Mouse (Mus musculus): Measurements from ENCODE around the gene Antxr1. TPM values are rescaled to one million over a fixed set of nuclear protein-coding genes. Genes with fewer than 3 reads are reported as not detected.

Gene Antxr1
- total RNA-seq (2021) = 10 to 100 TPM; 15.4 to 16.5 TPM
- long read RNA-seq, partial matches to known transcripts = 0 of 1 reads
- long read RNA-seq, other reads (novel, unspliced or antisense) = 1 of 1 reads

DNA sequence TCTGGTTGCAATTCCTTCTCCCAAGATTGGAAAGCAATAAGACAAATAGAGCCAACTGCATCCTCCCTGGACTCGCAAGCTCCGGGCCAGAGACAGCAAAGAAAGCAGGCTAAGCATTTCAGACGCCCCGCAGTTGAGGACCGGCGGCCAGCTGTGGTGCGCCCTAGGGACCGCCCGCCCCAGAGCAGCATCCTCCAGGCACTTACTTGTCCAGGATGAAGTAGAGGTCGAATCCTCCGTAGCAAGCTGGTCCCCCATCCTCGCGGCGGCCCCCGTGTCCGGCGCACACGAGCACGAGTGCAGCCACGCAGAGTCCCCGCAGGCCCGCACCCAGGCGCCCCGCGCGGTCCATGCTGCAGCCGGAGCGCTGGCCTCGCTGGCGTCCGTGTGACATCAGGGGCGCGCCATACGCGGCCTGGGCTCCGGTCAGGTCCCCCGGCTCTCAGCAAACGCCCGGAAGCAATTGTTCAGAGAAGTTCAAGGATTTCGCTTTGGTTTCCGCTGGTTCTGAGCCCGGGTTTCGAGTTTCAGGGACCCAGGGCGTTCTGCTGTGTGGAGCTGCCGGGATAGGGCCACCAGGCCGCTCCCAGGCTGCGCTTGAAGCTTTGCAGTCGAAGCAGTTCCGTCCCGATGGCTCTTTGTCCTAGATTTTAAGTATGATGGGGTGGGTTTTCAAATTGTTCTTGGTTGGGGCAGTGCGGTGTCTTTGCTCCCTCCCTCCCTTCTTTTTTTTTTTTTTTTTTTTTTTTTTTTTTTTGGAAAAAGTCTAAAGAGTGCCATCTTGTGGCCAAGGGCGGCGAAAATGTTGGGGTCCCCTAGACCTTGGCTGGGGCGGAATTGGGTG, at the start of gene Antxr1:
Gene Antxr1 (minus strand): TSS at position 731 of the 844 bp plus-strand sequence.
- peak; percentile 60 to 71 for DNase-seq (ENCODE audit: low spot score in 2 of 2)

DNA sequence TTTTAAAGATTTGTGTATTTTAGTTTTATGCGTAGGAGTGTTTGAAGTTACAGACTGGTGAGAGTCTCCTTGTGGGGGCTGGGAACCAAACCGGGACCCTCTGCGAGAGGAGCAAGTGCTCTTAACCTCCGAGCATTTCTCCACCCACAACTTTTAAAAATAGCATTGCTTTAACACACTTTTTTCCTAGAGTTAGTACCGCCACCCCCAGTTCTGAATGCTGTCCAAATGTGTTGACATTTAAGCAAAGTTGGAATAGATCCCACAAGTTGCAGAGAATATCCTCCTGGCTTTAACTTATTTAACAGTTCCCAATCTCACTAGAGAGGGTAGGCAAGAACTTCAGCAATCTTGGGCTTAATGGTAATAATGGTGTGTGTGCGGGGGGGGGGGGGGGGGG, 49.1 kb upstream of the Antxr1 start:
- no peak for DNase-seq (ENCODE audit: low spot score in 2 of 2)

DNA sequence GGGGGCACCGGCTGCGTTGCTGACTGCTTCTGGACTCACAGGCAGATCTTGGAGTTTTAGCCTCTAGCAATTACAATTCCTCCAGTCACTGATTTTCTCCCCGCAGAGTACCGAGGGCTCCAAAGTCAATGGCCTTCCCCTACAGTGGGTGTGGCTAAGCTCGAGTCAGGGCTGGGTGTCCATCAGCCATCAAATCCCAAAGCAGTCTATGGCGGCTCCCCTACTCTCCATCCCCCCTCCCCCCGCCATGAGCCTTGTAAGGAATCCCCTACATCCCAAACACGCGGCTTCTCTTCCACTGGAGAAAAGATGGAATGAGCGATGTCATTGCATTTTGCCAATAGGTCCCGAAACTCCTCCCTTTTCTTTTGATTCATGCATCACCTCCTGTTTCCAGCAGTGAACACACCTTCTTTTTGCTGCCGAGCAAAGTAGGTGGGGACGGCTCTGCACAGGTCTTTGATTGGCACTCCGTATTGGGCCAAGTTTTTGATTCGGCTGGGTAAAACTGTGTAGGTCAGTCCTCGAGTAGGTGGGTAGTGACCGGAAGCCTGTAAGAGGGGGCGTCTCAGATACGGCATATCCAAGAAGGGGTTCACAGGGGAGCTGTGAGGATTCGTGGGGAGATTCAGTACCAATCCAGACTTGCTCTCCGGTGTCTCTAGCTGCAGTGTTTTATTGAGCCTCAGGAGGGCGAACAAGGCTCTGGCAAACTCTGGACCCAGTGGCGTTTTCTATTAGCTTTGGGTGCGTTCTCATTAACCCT, 48.5 kb upstream of the Antxr1 start:
- peak; percentile 23 to 47 for DNase-seq (ENCODE audit: low spot score in 2 of 2)

DNA sequence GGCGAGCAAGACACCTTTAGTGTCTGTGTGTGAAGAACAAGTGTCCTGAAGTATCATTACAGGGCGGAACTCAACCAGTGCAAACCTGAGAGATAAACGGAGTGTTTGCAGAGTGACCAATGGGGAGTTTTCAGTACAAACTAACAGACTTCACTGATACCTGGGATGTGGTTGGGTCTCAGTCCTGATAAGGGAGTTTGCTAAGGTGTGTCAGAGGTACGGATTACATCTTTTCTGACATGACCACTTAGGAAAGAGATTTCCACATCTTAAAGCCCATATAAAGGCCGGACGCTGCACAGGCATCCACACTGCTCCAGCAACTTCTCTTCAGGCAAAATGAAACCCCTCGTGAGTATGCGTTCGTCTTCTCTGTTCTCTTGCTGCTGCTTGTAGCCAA, 37.4 kb upstream of the Antxr1 start, which contains the start of gene Gkn2:
Gene Gkn2 (plus strand): TSS at position 301 of the 400 bp plus-strand sequence.
- DNase-seq (ENCODE audit: low spot score in 2 of 2) = no peak

DNA sequence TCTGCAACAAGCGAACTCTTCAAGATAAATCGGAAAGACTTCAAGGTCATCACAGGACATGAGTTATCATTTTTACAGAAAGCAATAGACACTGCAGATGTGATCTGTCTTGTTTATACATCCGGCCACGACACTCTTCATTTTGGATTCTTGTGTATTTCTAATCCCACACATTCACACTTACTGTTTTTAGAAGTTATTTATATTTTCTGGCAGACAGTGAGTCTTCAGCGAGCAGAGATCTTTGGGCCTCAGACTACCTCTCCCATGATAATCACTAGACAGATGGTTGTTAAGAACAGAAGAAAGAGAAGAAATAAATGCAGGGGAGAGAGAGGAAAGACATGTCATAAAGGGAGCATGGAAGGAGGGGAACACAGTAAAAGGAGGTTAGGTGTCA, 33.6 kb upstream of the Antxr1 start:
- DNase-seq (ENCODE audit: low spot score in 2 of 2) = no peak

DNA sequence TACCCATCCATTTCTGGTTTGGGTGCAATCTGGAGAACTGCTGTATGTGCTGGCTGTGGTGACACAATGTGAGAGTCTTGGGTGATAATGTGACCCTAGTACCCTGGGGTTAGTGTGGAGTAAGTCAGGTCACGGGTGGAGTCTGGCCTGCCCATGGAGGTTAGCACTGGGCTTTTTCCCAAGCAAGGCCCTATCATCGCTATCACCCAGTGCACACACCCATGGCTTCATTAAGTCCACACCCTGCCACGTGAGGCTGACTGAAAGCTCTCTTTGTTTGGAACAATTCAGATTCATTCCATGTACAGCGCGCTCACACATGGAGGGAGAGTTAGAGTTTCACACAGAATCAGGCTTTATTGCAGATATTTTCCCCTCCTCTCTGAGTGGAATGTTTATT, 18.8 kb upstream of the Antxr1 start:
- no peak for DNase-seq (ENCODE audit: low spot score in 2 of 2)

DNA sequence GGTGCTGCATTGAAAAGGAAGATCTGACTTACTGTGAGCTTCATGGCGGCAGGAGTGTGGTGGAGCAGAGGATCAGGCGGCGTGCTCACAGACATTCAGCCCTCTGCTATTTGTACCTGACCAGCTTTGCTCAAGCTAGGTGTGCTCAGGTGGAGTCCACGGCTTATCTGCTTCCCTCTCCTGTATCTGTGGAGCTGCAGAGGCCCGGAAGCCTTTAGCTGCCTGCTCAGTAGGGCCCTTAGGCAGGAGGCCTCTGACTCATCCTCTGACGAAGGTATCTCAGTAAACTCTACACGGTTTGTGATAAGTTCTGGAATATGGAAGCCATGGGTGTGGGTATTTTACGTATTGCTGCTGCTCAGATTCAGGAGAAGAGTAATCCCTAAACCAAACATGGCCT, 15.2 kb upstream of the Antxr1 start, which contains the start of gene Gkn1:
Gene Gkn1 (minus strand): TSS at position 114 of the 400 bp plus-strand sequence.
- DNase-seq (ENCODE audit: low spot score in 2 of 2) = no peak

DNA sequence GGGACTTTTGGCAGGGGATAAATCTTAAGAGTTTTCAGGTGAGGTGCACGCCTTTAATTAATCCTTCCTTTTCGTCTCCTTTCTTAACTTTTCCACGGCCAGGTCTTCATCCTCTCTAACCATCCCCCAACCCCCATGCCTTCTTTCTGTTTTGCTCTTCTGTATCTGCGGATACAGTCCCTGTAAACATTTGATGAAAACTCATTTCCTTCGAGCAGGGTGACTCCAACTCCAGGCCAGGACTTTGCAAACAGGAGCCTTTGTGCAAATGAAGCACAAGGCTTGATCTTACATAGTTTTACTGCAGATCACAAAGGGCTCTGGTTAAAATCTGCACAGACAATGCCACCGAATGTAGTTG, 294 bp upstream of the Antxr1 start:
- DNase-seq (ENCODE audit: low spot score in 2 of 2) = no peak

DNA sequence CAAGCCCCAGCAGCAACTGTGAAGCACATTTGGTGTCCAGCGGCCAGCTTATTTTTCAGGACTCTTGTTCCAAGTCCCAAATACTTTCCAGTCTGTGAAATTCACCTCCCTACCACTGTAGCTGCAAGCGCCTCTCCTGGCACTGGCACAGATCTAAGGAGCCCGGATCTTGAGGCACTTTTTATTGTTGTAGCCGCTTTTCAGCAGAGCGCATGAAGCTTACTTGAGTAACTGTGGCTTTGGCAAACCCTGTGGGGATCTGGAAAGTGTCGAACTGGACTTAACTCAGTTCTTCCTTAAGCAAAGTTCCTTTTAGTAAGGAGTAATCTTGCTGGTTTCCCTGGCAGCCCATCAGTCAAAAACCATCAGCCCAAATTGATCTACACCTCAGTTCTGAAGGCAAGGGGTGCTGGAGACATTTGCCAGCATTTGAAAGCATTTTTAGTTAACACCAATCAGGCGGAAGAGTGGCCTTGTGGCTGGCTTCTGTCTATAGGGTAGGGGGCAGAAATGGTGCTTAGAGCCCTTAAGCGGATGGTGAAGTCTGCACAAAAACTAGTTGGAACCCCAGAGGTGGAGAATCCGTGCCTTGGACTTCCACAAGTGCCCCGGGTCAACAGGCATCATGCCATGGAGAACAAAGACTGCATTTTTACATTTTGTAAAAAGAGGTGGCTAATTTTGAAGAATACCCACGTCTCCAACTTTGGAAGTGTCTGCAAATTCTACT, 1.1 kb downstream of the Antxr1 start:
- peak; percentile 44 to 51 for DNase-seq (ENCODE audit: low spot score in 2 of 2)

DNA sequence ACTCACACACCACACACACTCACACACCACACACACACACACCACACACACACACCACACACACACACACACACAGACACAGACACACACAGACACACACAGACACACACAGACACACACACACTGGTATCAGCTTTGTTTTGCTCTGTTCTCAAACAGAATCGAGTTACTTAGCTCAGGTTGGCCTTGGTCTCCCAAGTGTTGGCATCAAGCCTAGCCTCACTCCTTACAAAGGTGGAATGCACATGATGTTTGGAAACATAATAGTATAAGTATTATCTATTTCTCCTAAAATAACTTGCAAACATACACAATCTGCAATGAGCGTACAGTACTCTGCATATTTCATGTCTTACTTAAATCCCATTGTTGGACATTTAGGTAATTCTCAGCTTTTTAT, 3.2 kb downstream of the Antxr1 start:
- no peak for DNase-seq (ENCODE audit: low spot score in 2 of 2)

DNA sequence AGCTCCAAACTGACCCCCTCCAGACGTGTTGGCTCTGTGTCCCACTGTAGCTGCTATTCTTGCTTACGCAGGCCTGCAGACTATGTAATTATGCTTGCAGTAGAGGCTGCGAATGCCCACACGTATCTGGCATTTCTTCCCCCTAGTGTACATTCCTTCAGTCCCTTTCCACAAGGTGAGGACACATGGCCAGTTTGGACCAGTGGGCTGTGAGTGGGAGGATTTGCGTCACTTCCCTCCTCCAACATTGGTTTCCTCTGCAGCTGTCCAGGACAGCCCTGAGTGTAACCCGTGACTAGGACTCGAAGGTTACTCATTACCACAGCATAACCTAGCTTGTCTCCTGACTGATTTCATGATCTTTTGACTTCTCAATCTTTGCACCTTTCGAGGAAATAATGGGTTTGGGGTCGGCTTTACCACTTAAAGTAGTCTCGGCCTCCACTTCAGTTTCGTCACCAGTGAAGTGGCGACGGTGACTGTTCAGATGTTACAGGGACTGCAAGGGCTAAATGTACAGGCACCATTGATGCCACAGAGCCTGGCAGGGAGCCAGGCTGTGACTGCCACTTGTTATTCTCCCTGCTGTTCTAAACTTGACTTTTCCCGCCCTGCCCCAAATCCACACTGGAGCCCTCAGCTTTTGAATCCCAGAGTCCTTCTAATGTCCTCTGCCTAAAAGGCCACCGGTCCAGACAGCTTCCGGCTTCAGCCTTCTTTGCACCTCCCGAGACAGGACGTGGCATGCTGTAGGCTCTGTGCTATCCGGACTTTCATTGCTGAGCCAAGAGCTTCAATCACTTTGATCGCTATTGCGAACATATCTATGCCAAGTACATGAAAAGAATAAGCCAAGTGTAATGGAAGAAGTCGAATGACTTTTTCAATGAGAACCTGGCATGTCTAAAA, 7.1 kb downstream of the Antxr1 start:
- DNase-seq (ENCODE audit: low spot score in 2 of 2) = no peak

DNA sequence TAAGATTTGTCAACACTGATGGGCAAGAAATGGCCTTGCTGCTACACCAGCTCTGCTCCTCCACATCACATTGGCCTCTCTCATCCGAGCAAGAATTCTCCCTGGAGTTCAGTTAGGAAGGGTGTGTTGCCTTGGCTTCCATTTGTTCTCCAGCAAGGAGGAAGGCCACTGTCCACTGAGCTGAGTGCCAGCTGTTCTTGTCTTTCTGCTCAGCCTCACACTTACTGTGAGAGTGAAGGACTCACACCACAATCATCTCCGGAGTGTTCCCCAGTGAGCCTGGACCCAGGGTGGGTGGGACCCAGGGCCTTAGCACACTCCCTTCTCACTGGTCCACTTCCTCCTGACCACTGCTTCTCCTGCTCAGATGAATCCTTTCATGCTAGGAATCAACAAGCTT, 8.7 kb downstream of the Antxr1 start:
- no peak for DNase-seq (ENCODE audit: low spot score in 2 of 2)

DNA sequence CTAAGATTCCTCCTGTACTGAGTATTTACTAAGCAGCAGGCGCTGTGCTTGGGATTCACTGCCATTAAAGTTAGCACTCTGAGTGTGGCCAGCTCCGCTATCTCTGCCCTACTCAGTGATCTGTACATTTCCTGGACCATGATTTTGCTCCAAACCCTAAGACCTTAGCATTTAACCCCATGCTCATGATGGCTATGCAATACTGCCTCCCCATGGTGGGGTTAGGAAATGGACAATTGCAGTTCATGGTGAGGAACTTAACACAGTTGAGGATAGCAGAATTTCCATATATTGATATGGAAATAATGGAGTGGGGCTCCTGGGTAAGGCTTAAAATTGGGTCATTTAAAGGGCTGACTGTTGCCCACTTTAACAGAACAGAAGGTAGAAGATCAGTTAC, 12.2 kb downstream of the Antxr1 start:
- DNase-seq (ENCODE audit: low spot score in 2 of 2) = peak; percentile 34 to 46

DNA sequence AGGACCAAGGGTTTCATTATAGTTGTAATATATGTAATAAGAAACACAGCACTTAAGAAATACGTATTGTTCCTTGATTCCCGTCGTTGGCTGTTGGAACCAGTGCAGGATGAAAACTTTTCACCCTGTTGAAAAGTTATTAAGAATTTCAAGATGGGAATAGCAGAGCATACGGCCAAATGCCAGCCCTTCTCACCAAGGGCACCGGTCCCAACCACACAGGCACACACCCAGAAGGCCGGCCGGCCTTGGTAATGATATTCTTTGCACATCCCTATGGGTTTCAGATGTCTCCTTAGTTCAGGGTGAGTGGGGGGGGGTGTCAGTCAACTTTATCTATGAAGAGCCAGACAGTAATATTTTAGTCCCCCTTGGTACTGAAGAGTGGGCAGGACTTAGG, 17.0 kb downstream of the Antxr1 start:
- no peak for DNase-seq (ENCODE audit: low spot score in 2 of 2)

DNA sequence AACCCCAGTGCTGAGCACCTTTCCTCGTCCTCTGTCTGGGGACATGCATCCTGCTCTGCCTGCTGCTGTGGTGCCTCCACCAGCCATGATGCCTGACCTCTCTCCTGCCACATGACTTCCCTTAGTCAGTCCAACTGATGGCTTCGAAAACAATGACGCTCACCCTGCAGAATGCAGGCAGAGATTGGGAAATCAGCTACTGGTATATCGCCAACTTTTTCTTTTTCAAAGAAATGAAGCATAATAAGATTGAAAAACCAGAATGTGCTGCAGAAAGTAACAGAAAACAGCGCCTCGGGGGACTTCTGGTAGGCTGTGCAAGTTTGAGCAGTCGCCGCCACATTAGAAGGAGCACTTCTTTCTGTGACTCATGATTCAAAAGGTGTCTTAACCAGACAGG, 18.7 kb downstream of the Antxr1 start:
- DNase-seq (ENCODE audit: low spot score in 2 of 2) = no peak

DNA sequence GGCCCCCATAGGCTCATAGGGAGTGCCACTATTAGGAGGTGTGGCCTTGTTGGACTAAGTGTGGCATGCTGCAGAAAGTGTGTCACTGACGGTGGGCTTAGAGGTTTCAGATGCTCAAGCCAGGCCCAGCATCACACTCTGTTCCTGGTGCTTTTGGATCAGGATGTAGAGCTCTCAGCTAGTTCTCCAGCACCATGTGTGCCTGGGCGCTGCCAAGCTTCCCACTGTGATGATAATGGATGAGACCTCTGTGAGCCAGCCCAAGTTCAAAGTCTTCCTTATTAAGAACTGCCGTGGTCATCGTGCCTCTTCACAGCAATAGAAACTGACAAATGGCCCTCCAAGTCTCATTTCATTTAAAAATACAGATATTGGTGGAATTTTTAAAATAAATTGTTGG, 22.9 kb downstream of the Antxr1 start:
- DNase-seq (ENCODE audit: low spot score in 2 of 2) = no peak

DNA sequence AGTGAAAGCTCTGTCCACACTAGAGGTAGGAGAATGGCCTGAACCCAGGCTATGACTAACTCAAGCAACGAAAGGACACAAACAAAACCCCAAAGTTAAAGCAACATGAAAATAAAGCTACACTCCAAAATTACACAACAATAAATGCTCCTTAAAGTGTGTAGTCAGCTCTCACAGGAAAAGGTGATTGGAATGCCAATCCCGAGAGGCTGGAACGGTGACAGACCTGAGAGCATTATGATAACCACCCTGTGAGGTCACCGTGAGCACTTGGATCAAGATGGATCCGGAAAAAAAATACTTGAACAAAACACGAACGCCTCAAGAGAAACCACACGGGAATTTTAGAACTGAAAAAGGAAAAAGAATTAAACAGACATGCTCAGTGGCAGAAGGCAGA, 31.1 kb downstream of the Antxr1 start:
- no peak for DNase-seq (ENCODE audit: low spot score in 2 of 2)

DNA sequence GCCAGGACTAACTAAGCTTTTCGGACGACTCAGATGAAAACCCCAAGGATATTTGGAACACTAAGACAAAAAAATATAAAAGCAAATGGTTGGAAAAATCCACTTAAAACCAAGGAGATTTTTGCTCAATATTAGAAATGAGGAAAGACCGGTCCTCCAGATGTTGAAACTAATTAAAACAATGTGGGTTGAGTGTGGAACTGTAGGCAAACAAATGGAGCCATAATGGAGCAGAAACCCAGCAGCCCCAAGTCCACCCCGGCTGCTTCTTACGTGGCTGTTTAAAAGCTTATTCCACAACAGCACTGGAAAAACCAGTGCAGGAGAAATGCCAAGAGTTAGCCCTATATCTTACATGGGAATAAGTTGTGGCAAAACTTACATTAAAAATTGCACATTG, 32.9 kb downstream of the Antxr1 start:
- DNase-seq (ENCODE audit: low spot score in 2 of 2) = no peak

DNA sequence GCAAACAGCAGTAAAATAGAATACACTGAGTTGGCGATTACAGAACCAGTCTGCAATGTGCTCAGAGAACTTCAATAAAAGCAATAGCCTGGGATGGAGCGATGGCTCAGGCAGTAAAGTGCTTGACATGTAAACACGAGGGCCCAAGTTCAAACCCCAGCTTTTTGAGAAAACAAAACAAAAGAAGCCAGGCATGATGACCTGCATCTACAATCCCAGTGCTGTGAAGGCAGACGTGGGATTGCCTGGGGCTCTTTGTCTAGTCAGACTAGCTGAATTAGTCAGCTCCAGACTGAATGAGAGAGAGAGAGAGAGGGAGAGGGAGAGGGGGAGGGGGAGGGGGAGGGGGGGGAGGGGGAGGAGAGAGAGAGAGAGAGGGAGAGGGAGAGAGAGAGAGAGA, 33.6 kb downstream of the Antxr1 start:
- no peak for DNase-seq (ENCODE audit: low spot score in 2 of 2)

DNA sequence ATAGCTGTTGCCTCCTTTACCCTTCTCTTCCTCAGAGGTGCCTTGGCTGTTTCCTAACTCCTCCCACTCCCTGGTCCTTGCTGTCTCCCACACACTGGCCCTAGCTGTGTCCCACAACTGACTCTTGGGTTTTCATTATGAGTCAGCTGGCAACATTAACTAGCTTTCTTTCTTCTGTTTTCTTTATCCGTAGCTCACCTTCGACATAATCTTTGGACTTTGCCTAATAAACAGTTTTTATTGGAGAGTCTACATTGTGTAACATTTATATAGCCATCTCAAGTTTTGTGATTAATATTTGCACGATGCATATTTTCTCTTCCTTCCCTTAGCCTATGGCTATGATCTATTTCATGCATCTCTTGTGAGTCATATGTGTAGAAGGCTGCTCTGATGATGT, 40.7 kb downstream of the Antxr1 start:
- DNase-seq (ENCODE audit: low spot score in 2 of 2) = no peak
